Mouse (Mus musculus) cerebellum, postnatal 25 days (tissue): ENCODE data around the gene Senp5.

Experiments used
- DNase-seq, 2 experiments: peaks; one replicate each; pipeline ENCODE4 v3.0.0; 2021; ENCODE audit warnings: mixed read lengths in 2 of 2

Gene Senp5

DNA sequence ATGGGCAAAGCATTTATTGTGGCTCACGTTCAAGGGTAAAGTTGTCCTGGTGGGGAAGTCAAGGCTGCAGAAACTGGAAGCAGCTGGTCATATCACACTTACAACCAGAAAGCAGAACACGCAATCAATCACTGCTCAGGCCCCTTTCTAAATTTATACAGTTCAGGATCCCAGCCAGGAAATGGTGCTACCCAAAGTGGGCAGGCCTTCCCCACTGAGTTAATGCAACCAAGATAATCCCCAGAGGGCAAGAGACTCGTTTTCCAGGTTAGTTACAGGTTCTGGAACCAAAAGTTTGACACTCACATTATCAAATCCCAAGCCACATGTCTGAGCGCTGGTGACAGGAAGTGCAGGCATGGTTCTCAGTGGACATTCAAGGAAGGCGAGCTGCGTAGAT, 64.2 kb downstream of the Senp5 start:
- DNase-seq: no peak

- no peak for DNase-seq
Observed at GRCm38 (mm10) chr16:31936568-31936967, 66.5 kb downstream of the Senp5 start.

GRCm38 (mm10) chr16:31935091-31935979, 67.8 kb downstream of the Senp5 start:
- DNase-seq: peak; percentile 33 to 51

GRCm38 (mm10) chr16:31934550-31935010, 68.5 kb downstream of the Senp5 start:
- peak in 1 of 2 experiments; percentile 41 for DNase-seq

DNA sequence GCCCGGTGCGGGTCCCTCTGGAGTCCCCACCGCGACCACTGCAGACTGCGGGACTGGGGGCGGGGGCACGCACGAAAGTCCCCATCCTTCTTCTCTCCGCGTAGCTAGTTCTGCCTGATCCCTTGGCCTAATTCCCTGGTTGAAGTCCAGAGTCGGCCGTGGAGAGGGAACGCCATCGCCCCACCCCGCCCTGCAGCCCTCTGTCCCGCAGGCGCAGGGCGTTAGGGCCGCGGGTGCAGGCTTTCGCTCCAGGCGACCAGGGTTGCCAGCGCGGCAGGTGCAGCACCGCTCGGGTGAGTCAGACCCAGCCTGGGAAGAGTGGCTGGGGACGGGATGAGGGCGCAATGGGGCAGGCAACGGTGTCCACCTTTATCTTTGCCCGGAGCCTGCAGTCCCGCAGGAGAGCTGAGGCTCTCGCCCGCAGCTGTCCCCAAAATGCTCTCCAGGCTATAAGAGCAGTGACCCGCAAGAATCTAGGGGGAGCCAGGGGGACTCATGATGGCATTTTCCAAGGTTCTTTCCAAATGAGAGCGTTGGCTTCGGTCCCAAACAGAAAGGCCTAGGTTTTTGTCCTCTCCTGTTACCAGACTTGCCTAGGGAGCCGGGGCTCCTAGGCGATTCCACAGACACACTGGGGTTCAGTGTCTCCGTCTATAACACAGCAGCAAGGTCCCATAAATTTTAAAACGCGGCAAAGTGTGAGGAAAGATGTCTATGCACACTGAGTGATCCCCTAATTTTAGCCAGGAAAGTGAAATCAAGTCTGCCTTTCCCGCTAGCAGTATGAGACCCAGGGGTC, 69.1 kb downstream of the Senp5 start, which contains the start of gene Pigz:
Pigz (plus strand) TSS at position 101 of the 799 bp plus-strand sequence.
- DNase-seq: peak; percentile 87 to 89

DNA sequence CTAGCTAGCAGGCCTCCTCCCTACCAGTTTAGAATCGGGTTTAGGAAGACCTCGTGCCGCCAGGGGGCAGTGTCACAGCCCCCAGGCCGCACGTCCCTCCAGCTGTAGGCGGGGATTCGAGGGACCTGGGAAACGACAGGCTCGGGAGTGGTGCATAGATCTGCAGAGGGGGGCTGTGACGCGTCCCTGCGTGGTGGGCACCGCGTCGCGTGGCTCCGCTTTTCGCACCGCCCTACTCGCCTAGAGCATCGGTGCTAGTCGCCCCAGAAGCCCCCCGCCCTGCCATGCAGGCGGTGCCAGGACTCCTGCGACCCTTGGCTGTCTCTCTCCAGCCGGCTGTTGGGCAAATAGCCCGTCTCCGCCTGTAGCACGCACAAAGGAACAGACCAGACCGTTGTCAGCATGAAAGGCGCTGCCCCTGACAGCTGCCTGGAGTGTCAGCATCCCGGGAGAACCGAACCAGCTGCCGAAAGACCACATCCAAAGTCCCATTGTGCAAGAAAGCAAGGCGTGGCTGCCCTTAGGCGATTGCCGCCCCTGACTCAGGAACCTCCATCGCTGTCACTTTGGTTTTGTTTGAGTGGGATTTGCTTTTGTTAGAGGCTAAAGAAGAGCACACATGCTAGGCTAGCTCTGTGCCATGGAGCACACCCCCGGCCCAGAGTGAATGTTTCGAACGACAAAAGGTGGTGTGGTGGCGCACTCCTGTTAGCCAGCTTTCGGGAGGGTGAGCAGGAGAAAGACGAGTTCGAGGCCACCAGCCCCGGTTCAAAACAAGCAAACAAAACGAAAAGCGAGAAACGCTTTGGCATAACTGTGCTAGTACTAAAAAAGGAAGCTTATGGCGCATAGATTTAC, 70.0 kb downstream of the Senp5 start:
- DNase-seq: peak; percentile 93 to 94

- peak; percentile 18 to 28 for DNase-seq
Observed at GRCm38 (mm10) chr16:31932255-31932654, 70.8 kb downstream of the Senp5 start.

DNA sequence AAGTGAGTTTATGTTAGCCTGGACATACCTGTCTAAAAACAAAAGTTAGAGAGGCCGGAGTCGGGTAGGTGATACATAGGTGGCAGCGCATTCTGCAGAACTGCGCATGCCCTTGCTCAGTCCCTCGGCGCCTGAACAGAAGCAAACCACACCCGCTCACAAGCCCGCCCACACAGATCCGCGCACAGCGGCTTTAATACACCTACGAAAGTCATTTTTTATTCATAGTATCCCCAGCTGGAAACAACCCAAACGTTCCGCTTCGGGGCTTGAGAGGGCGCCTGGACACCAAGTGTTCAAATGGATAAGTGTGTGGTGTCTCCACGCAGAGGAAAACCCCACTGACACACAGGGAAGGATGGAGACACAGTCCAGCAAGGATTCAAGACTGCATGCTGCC, 71.8 kb downstream of the Senp5 start:
- DNase-seq: no peak

DNA sequence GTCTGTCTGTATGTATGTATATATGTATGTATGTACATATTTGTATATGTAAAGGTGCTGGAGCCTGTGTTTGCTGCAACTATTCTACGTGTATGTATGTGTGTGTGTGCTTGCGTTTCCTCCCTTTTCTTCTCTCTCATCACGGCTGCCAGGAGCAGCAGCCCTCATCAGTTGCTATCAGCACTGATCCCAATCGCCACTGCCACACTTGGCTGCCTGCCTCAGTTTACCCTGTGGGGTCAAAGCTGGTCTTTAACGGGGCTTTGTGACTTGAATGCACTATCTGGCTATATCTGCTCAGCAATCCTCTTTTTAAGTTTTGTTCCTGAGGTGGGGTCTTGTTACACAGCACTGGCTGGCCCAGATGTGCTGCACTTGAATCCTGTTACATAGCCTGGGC, 75.7 kb downstream of the Senp5 start:
- no peak for DNase-seq

GRCm38 (mm10) chr16:31926547-31927182, 76.4 kb downstream of the Senp5 start:
- DNase-seq: no peak

DNA sequence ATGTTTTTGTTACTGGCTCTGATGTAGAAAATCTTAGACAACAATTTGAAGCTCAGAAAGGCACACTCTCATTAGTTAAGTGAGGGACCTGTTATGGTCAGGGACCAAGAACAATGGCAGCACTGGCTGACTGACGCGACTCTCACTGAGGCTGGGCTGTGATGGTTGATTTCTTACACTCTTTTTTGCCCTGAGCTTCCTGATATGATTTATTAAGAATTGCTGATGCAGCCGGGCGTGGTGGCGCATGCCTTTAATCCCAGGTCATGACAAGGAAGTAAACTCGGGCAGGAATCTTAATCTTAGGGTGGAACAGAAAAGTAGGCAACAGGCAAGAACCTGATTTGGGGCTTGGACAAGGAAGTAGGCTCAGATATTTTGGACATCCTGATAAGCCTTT, 77.0 kb downstream of the Senp5 start:
- no peak for DNase-seq

DNA sequence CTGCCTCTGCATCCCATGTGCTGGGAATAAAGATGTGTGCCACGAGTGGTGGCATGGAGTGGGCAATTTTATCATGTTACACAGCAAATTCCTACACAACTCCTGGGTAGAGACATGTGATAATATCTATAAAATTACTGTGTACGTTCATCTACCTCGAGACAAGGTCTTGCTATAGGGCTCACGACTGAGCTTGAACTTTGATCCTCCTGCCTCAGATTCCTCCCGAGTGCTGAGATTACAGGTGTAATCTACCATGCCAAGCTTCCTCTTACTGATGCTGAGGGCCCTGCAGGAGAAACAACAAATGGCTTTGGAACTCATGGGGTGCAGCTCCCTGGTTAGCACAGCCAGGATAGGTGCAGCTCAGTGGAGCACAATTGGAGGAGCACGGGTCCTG, 78.7 kb downstream of the Senp5 start:
- no peak for DNase-seq

GRCm38 (mm10) chr16:31918248-31918724, 84.8 kb downstream of the Senp5 start:
- peak; percentile 88 to 91 for DNase-seq

GRCm38 (mm10) chr16:31917776-31918175, 85.3 kb downstream of the Senp5 start:
- no peak for DNase-seq

GRCm38 (mm10) chr16:31910281-31910847, 92.7 kb downstream of the Senp5 start:
- DNase-seq: no peak
